Mouse (Mus musculus) neural tube, embryonic 15.5 days (tissue): ENCODE data around the gene Usp10. TPM values are rescaled to one million over a fixed set of nuclear protein-coding genes. Genes with fewer than 3 reads are reported as not detected.

Experiments used
- ATAC-seq: fragments of 200-750 bp; cut with Nextera tagmentation; 2 replicates; pipeline ENCODE4 v1.8.0; 2017; ENCODE audit warnings: mild to moderate bottlenecking, moderate TSS enrichment, moderate library complexity; ENCODE audit not compliant: low FRiP score
- H3K27ac ChIP-seq: fragments of 300-500 bp; sonication (generic); replicated peaks from 2 replicates; pipeline ENCODE4 v1.5.1; 2015; ENCODE audit warnings: mild to moderate bottlenecking, inconsistent platforms
- H3K27me3 ChIP-seq: fragments of 300-500 bp; sonication (generic); replicated peaks from 2 replicates; pipeline ENCODE4 v1.6.1; 2015; ENCODE audit warnings: inconsistent platforms
- H3K36me3 ChIP-seq: fragments of 300-500 bp; sonication (generic); 2 replicates; pipeline ENCODE4 v1.6.1; 2015; ENCODE audit warnings: inconsistent platforms
- H3K4me1 ChIP-seq: fragments of 300-500 bp; sonication (generic); 2 replicates; pipeline ENCODE4 v1.6.1; 2015; ENCODE audit warnings: inconsistent platforms
- H3K4me2 ChIP-seq: fragments of 300-500 bp; sonication (generic); 2 replicates; pipeline ENCODE4 v1.6.1; 2015; ENCODE audit warnings: inconsistent platforms, mild to moderate bottlenecking, moderate library complexity
- H3K4me3 ChIP-seq: fragments of 300-500 bp; sonication (generic); replicated peaks from 2 replicates; pipeline ENCODE4 v1.5.1; 2015; ENCODE audit warnings: mild to moderate bottlenecking, inconsistent platforms
- H3K9ac ChIP-seq: fragments of 300-500 bp; sonication (generic); replicated peaks from 2 replicates; pipeline ENCODE4 v1.6.1; 2015; ENCODE audit warnings: mild to moderate bottlenecking, inconsistent platforms
- H3K9me3 ChIP-seq: fragments of 300-500 bp; sonication (generic); replicated peaks from 2 replicates; pipeline ENCODE4 v1.6.1; 2016; ENCODE audit warnings: inconsistent platforms
- WGBS: fragments of 180-500 bp; shearing (Covaris S2); methylation state at CpG from one replicate; pipeline ENCODE4 v1.1.7; 2015; ENCODE audit warnings: mixed read lengths; 5-methylcytosine and 5-hydroxymethylcytosine counted together
- polyA plus RNA-seq: library from polyadenylated mRNA; unstranded; fragments of >200 nt; fragmentation: Nextera tagmentation; extraction: Ambion mirVana; gene quantifications from 2 replicates; pipeline ENCODE4 v1.2.1, GENCODE M21; 2015

Usp10 gene
- polyA plus RNA-seq, 1 experiment from 2014 or later: 121 TPM

DNA sequence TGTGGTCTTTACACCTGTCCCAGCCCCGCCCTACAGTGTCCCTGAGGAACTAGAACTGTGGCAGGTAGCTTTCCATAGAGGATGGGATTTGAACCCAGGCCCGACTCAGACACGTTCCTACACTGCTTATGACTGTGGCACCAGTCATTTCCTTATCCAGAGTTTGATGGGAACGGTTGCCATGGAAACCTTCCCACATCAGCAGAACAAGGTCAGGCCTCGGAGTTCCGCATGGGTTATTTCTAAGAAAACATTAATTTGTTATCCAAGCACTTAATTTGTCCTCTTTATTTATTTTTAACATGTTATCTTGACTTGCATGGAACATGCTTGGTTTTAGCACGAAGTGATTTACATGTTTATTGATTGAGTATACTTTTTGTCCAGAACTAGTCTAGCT is 91.6 kb downstream of the Usp10 start:
- no peak for ATAC-seq
- no peak overlapping the region for H3K9ac ChIP-seq
- peaks cover 14% of the 10 kb centered on the region; the same call in 1 of the 2 replicates for H3K4me1 ChIP-seq
- H3K36me3 ChIP-seq: no peaks in the 10 kb centered on the region
- H3K9me3 ChIP-seq: no peaks in the 10 kb centered on the region
- H3K4me2 ChIP-seq: no peak overlapping the region
- no peaks in the 10 kb centered on the region for H3K27me3 ChIP-seq
- WGBS: 60% methylated on average over 7 of the region's 7 CpGs
- no peak overlapping the region for H3K27ac ChIP-seq
- no peak overlapping the region for H3K4me3 ChIP-seq

DNA sequence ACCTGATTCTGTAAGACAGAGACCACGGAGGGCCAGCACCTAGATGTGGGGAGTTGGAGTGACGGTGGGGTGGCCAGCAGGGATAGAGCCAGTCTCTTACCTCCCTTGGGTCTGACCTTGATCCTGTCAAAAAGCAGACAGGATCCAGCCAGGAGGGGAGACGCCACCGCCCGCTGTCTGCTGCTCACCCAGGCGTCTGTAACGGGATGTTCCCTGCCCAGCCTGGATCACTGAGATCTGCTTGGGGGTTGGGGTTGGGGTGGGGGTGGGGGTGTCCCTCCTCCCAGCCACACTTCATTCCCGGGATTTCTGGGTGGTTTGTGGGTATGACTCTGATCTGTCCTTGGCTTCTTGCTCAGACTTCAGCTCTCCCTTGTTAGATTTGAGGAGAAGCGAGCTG is 92.2 kb downstream of the Usp10 start:
- H3K9me3 ChIP-seq: no peaks in the 10 kb centered on the region
- WGBS: 71% methylated on average over 9 of the region's 9 CpGs
- no peak overlapping the region for H3K4me2 ChIP-seq

DNA sequence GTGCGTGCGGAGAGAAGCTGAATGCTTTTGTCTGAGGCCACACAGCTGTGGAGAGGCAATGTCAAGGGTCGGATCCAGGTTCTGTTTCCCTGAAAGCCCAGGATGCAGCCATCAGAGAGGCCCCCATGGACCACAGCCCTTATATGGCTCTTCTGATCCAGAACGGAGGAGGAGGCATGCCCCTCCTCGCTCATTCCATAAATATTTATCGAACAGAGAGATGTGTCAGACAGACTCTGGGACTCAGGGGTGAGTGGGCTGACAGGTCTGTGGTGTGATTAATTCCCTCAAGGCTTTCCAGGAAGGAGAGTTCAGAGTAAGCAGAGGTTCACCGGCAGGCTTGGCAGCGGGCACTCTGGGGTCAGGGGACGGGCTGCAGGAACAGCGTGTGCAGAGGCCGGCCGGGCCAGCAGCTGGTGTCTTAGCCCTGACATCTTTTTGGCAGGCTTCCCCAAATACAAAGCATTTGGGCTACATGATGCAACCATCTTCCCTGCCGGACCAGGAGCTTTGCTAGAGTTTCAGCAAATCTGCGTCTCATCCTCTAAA is 94.1 kb downstream of the Usp10 start:
- Histone ChIP-seq H3K27me3 (no peaks in the 10 kb centered on the region), H3K4me3 (no peak overlapping the region), H3K9me3 (no peaks in the 10 kb centered on the region), H3K27ac (no peak overlapping the region), H3K9ac (no peak overlapping the region), H3K4me1 (peaks cover 17% of the 10 kb centered on the region; the same call in 1 of the 2 replicates), H3K4me2 (no peak overlapping the region), H3K36me3 (no peaks in the 10 kb centered on the region)
- ATAC-seq: no peak
- 41% methylated on average over 14 of the region's 14 CpGs for WGBS

More for the DNA sequence above, 92.2 kb downstream of the Usp10 start:
- Histone ChIP-seq H3K9ac (no peak overlapping the region), H3K27ac (no peak overlapping the region), H3K27me3 (no peaks in the 10 kb centered on the region), H3K4me1 (peaks cover 17% of the 10 kb centered on the region; the same call in 1 of the 2 replicates), H3K4me3 (no peak overlapping the region), H3K36me3 (no peaks in the 10 kb centered on the region)
- no peak for ATAC-seq

DNA sequence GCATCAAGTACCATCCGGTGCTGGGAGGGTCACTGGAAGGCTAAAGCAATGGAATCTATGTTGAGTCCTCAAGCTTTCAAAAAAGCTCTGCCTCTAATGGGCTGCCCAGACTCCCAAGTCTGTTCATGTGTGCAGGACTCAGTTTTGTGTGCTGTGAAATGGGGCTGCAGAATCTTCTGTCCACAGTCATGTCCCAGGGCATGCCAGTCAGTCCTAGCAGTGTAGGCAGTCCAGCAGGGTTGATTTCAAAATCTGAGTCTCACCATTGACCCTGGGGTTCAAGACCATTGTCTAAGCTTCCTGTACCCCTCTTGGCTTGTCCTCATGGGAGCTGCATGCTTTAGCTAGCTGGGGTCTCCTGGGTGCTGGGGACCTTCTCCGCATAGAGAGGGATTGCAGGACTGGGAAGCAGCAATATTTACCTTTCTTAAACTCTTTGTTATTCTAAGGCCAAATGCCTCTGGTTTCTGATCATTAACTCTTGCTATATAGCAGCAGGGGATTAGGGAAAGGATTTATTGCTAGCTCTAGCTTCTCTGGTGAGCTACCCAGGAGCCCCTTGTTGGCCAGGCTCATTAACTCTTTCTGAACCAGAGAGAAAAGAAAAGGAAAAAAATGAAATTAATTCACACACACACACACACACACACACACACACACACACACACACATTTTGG is 94.7 kb downstream of the Usp10 start:
- no peak overlapping the region for H3K27ac ChIP-seq
- no peak for ATAC-seq
- no peaks in the 10 kb centered on the region for H3K9me3 ChIP-seq
- no peak overlapping the region for H3K4me2 ChIP-seq
- whole genome bisulfite sequencing: 40% methylated on average over 2 of the region's 2 CpGs
- no peaks in the 10 kb centered on the region for H3K36me3 ChIP-seq
- no peak overlapping the region for H3K4me3 ChIP-seq
- no peaks in the 10 kb centered on the region for H3K27me3 ChIP-seq
- peaks cover 17% of the 10 kb centered on the region; the same call in 1 of the 2 replicates for H3K4me1 ChIP-seq
- H3K9ac ChIP-seq: no peak overlapping the region

DNA sequence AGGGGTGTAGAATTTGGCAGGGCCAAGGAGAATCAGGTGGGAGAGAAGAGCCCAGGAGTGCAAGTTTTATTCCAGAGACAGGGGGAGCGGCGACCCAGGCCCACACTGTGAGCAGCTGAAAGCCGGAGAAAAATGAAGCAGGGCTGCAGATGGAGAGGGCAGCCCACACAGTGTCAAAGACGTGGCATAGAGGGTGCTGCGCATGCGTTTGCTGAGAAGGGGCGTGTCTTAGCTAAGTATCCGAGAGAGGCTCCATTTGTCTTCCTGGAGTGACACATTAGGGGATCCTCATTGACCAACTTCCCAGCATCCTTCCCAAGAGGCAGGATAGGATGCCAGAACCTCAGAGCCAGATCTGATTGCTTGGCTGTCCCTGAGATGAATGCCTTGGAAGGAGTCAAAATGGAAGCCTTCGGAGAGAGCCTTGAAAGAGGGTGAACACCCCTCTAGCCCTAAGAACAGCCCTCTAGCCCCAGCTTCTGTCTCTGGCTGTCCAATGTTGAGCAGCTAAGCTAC is 96.5 kb downstream of the Usp10 start:
- Histone ChIP-seq H3K36me3 (no peaks in the 10 kb centered on the region), H3K4me3 (no peak overlapping the region), H3K9ac (no peak overlapping the region), H3K4me1 (peaks cover 17% of the 10 kb centered on the region; the same call in 1 of the 2 replicates), H3K4me2 (no peak overlapping the region), H3K27ac (no peak overlapping the region), H3K9me3 (no peaks in the 10 kb centered on the region), H3K27me3 (no peaks in the 10 kb centered on the region)
- 30% methylated on average over 9 of the region's 9 CpGs for WGBS
- ATAC-seq: no peak

Other genes starting within 250 kb of the Usp10 start
- 5.9 and 6.2 TPM in 2 replicates for gene Wfdc1, start 244.0 kb upstream of the Usp10 start, polyA plus RNA-seq
- gene Atp2c2, start 210.4 kb upstream of the Usp10 start, polyA plus RNA-seq: 0.36 and 0.41 TPM in 2 replicates
- gene Tldc1, start 131.9 kb upstream of the Usp10 start, polyA plus RNA-seq: 10.0 and 12.0 TPM in 2 replicates
- 104 and 158 TPM in 2 replicates for gene Cotl1, start 69.8 kb upstream of the Usp10 start, polyA plus RNA-seq
- gene Klhl36, start 48.1 kb upstream of the Usp10 start, polyA plus RNA-seq: 16.5 and 17.4 TPM in 2 replicates
- gene Gm20388, start 481 bp downstream of the Usp10 start, polyA plus RNA-seq: 3.5 TPM in 1 of 2 replicates, not detected in the other
- gene Crispld2, start 82.1 kb downstream of the Usp10 start, polyA plus RNA-seq: 2.6 and 5.8 TPM in 2 replicates
- gene Zdhhc7, start 191.1 kb downstream of the Usp10 start, polyA plus RNA-seq: 26.9 and 31.6 TPM in 2 replicates
- gene 6430548M08Rik, start 203.8 kb downstream of the Usp10 start, polyA plus RNA-seq: 29.8 and 31.9 TPM in 2 replicates